Mouse (Mus musculus) kidney, adult 2 months (tissue): ENCODE results near the gene Uaca.

ENCODE experiments used
- CTCF ChIP-seq: fragments of 200-500 bp; conservative IDR thresholded peaks from 2 replicates; pipeline ENCODE4 v1.5.1; 2011; ENCODE audit warnings: low read depth, mild to moderate bottlenecking, control low read depth, low read length, moderate library complexity, mixed read lengths; ENCODE audit not compliant: insufficient read depth, insufficient read length
- POLR2A ChIP-seq: fragments of 200-500 bp; IDR thresholded peaks from one replicate; pipeline ENCODE4 v1.6.1; 2011; ENCODE audit warnings: low read depth, low read length, control low read depth

DNA sequence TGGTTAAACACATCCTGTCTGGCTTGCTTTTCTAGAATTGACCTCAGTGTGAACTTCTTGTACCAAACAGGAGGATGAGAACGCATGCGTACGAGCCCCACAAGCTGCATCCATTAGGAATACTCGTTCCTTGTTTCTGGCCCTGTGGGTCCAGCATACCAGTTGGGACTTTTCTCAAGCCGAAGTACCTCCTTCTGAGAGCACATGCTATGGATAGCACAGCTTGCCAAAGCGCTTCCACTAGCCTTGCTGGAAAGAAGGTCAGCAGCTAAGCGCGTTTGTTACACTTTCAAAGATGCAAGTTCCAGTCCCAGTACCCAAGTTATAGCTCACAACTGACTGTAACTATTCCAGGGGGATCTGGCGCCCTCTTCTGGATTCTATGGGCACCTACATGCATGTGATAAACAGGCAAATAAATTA lies 93.1 kb downstream of the Uaca start:
- TF ChIP-seq CTCF (no peak), POLR2A (no peak)
